Mouse (Mus musculus) kidney, postnatal 0 days (tissue): Measurements from ENCODE around the gene Arrdc2. TPM values are rescaled to one million over a fixed set of nuclear protein-coding genes. Genes with fewer than 3 reads are reported as not detected.

Source experiments
- ATAC-seq: fragments of 200-750 bp; cut with Nextera tagmentation; replicated peaks from 2 replicates; pipeline ENCODE4 v1.8.0; 2017; ENCODE audit warnings: low read depth, moderate number of reproducible peaks, moderate TSS enrichment, moderate library complexity; ENCODE audit not compliant: low FRiP score
- DNase-seq: peaks from one replicate; pipeline ENCODE4 v3.0.0-alpha.2; 2016; ENCODE audit warnings: low spot score
- H3K27ac ChIP-seq: fragments of 300-500 bp; sonication (generic); 2 replicates; pipeline ENCODE4 v1.5.1; 2014; ENCODE audit warnings: mild to moderate bottlenecking
- H3K27me3 ChIP-seq: fragments of 300-500 bp; sonication (generic); 2 replicates; pipeline ENCODE4 v1.6.1; 2014; ENCODE audit warnings: low read length, mixed read lengths; ENCODE audit not compliant: insufficient read depth
- H3K36me3 ChIP-seq: fragments of 300-500 bp; sonication (generic); 2 replicates; pipeline ENCODE4 v1.6.1; 2014; ENCODE audit warnings: low read length, mixed read lengths; ENCODE audit not compliant: insufficient read depth
- H3K4me1 ChIP-seq: fragments of 300-500 bp; sonication (generic); replicated peaks from 2 replicates; pipeline ENCODE4 v1.6.1; 2014; ENCODE audit warnings: antibody characterized with exemption, low read length, mixed read lengths; ENCODE audit not compliant: insufficient read depth
- H3K4me2 ChIP-seq: fragments of 300-500 bp; sonication (generic); 2 replicates; pipeline ENCODE4 v1.6.1; 2014; ENCODE audit warnings: mild to moderate bottlenecking, low read length, moderate library complexity, mixed read lengths
- H3K4me3 ChIP-seq: fragments of 300-500 bp; sonication (generic); replicated peaks from 2 replicates; pipeline ENCODE4 v1.5.1; 2014; ENCODE audit warnings: low read depth, low read length
- H3K9ac ChIP-seq: fragments of 300-500 bp; sonication (generic); 2 replicates; pipeline ENCODE4 v1.6.1; 2014; ENCODE audit warnings: low read depth, low read length
- H3K9me3 ChIP-seq: fragments of 300-500 bp; sonication (generic); replicated peaks from 2 replicates; pipeline ENCODE4 v1.6.1; 2016; ENCODE audit warnings: low read length, inconsistent platforms, mixed read lengths
- CTCF ChIP-seq: IDR thresholded peaks from 2 replicates; pipeline ENCODE4 v1.5.1; 2016; ENCODE audit warnings: antibody characterized with exemption, low read depth, mild to moderate bottlenecking, moderate library complexity
- WGBS: fragments of 180-500 bp; shearing (Covaris S2); extraction: QIAGEN DNeasy Blood & Tissue Kit; methylation state at CpG from one replicate; pipeline ENCODE4 v1.1.7; 2014; 5-methylcytosine and 5-hydroxymethylcytosine counted together
- polyA plus RNA-seq: library from polyadenylated mRNA; unstranded; fragments of >200 nt; fragmentation: Nextera tagmentation; extraction: Ambion mirVana; gene quantifications from 2 replicates; pipeline ENCODE4 v1.2.1, GENCODE M21; 2015

Arrdc2 gene
- polyA plus RNA-seq, 1 experiment from 2014 or later = 7.5 TPM

GRCm38 (mm10) chr8:70808239-70808638 is 31.3 kb downstream of the Arrdc2 start, which contains the start of gene Il12rb1:
Il12rb1 (plus strand) TSS chr8:70808449.
- Histone ChIP-seq H3K4me1 (peaks cover 9% of the 10 kb centered on the region), H3K9ac (no peak within 1 kb of the TSS), H3K27ac (no peak within 1 kb of the TSS), H3K4me2 (no peak within 1 kb of the TSS), H3K9me3 (no peaks in the 10 kb centered on the region), H3K27me3 (peaks cover 6% of the 10 kb centered on the region; the same call in 1 of the 2 replicates), H3K4me3 (no peak within 1 kb of the TSS), H3K36me3 (no peaks in the 10 kb centered on the region)
- DNase-seq (no peak), ATAC-seq (no peak)
- 80% methylated on average over 5 of the region's 5 CpGs for WGBS
- no peak for TF ChIP-seq CTCF

DNA sequence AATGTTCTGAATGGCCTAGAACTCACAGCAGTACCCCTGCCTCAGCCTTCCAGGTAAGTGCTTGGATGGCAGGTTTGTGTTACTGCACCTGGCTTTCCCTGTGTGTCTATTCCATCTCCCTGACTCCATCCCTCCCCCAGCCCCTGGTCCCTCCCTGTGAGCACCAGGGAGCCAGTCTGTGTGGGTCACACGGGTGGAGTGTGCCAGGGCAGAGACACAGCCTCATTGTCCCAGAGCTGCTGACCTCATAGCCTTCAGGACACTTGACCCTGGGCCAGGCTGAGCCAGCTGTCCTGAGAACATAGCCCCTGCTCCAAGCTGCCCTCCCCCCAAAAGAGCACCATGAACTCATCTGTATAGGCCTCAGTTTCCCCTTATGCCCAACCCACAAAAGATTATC is 32.2 kb downstream of the Arrdc2 start:
- Histone ChIP-seq H3K36me3 (no peaks in the 10 kb centered on the region), H3K27ac (no peak overlapping the region), H3K4me1 (peaks cover 9% of the 10 kb centered on the region), H3K9ac (no peak overlapping the region), H3K4me2 (no peak overlapping the region), H3K4me3 (no peak overlapping the region), H3K27me3 (peaks cover 6% of the 10 kb centered on the region; the same call in 1 of the 2 replicates), H3K9me3 (no peaks in the 10 kb centered on the region)
- ATAC-seq = no peak
- no peak for DNase-seq
- WGBS = 64% methylated on average over 1 of the region's 1 CpGs
- no peak for TF ChIP-seq CTCF

DNA sequence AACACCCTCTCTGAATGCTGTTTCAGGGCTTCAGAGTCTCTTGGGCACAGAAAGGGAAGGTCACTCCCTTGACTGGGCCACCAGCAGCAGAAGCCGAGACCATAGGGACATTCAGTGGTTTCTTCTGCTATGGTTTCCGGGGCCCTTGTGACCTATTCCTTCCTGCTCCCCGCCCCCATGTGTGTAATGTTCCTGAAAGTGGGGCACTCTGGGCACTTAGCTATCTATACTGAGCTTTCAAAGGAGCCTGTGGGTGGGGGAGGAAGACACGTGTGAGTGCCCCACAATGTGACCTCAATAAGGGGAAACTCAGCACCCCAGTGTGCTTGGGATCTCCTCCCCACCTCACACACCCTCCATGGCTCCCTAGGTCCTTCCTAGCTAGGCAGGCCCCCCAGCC is 33.0 kb downstream of the Arrdc2 start:
- peaks cover 9% of the 10 kb centered on the region for H3K4me1 ChIP-seq
- no peak overlapping the region for H3K4me3 ChIP-seq
- no peaks in the 10 kb centered on the region for H3K9me3 ChIP-seq
- no peak overlapping the region for H3K27ac ChIP-seq
- DNase-seq = no peak
- ATAC-seq = no peak
- WGBS = 50% methylated on average over 4 of the region's 4 CpGs
- no peaks in the 10 kb centered on the region for H3K36me3 ChIP-seq
- H3K4me2 ChIP-seq = no peak overlapping the region
- H3K9ac ChIP-seq = no peak overlapping the region
- peaks cover 6% of the 10 kb centered on the region; the same call in 1 of the 2 replicates for H3K27me3 ChIP-seq
- TF ChIP-seq CTCF = no peak

DNA sequence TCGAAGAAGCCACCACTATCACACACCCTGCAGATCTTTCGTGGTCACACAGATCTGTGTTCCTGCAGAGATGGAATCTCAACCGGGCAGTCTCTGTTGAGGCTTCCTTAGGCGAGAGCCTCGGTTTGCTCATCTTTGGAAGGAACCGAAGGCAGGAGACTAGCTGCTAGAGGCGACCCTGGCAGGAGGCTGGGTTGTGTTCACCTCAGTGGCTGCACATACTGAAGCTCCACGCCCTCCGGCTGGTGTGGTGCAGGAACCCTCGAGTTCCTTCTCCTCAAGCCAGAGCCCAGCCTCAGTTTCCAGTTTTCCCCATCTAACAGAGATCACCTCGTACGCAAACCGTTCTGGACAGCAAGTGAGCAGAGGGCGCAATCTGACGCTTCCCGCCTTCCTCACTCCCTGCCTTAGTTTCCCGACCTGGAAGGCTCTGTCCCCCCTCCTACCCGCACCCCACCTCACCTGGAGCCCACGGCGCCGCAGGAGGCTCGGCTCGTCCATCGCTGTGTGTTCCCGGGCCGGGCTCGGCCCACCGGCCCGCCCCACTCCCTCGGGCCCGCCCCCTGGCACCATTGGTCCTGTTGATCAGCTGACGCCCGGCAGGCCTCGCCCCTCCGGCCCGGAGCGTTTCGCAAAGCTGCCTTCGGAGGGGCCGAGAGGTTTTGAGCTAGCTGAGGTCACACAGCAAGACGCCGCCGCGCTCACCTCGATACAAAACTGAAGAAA is 34.9 kb downstream of the Arrdc2 start, which contains the start of gene Mast3:
TSS of gene Mast3 (minus strand) at position 574 of the 726 bp plus-strand sequence.
- Histone ChIP-seq H3K27ac (no peak within 1 kb of the TSS), H3K4me2 (peak within 1 kb of the TSS; percentile 88), H3K27me3 (peaks cover 6% of the 10 kb centered on the region; the same call in 1 of the 2 replicates), H3K36me3 (no peaks in the 10 kb centered on the region), H3K4me1 (peaks cover 9% of the 10 kb centered on the region), H3K9me3 (no peaks in the 10 kb centered on the region), H3K4me3 (peak within 1 kb of the TSS; percentile 43), H3K9ac (peak within 1 kb of the TSS; percentile 35; the same call in 1 of the 2 replicates)
- DNase-seq (peak; percentile 90), ATAC-seq (peak; percentile 91)
- WGBS = under 1% methylated on average over 45 of the region's 45 CpGs
- TF ChIP-seq CTCF = no peak

DNA sequence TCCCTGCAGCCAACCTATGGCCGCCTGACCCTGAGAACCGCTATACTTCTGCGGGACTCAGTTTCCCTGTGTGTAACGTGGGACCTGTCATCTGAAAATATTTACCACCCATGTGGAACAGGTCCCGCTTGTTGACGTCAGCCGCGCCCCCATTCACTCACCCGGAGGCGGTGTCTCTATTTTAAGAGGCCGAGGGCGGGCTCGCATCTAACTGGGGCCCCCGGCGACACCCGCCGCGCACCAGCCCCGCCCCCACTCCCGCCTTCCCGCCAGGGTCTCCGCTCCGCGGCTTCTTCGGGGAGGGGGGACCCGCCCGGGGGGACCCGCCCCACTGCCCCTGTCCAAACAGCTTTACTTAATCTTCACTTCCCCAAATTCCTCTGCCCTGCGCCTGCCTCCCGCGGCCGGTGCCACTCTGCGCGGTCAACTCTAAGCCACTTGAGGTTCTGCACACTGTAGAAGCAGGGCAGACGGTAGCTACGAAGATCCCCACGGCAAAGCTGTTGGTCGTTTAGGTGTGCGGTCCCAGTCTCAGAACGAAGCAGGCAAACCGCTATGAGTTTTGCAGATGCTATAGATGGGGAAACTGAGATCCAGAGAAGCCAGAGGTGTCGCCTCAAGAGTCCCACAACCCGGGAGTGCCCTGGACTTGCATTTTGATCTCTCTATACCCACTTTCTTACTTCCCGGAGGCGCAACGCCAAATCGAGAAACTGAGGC is 35.6 kb downstream of the Arrdc2 start:
- no peak for DNase-seq

GRCm38 (mm10) chr8:70802786-70803510 is 36.6 kb downstream of the Arrdc2 start:
- no peak for DNase-seq
- H3K4me2 ChIP-seq = no peak overlapping the region

More for the DNA sequence above, 35.6 kb downstream of the Arrdc2 start:
- Histone ChIP-seq H3K9ac (peak overlapping the region; percentile 35; the same call in 1 of the 2 replicates), H3K4me1 (peaks cover 9% of the 10 kb centered on the region), H3K27me3 (peaks cover 6% of the 10 kb centered on the region; the same call in 1 of the 2 replicates), H3K36me3 (no peaks in the 10 kb centered on the region), H3K4me2 (peak overlapping the region; percentile 88), H3K9me3 (no peaks in the 10 kb centered on the region), H3K4me3 (peak overlapping the region; percentile 43), H3K27ac (no peak overlapping the region)
- WGBS = 1% methylated on average over 47 of the region's 47 CpGs
- TF ChIP-seq CTCF = no peak
- ATAC-seq = no peak

More at GRCm38 (mm10) chr8:70802786-70803510, 36.6 kb downstream of the Arrdc2 start:
- Histone ChIP-seq H3K4me1 (peaks cover 16% of the 10 kb centered on the region), H3K27ac (no peak overlapping the region), H3K9me3 (no peaks in the 10 kb centered on the region), H3K9ac (no peak overlapping the region), H3K4me3 (no peak overlapping the region), H3K27me3 (peaks cover 13% of the 10 kb centered on the region), H3K36me3 (no peaks in the 10 kb centered on the region)
- no peak for ATAC-seq
- TF ChIP-seq CTCF = no peak
- 60% methylated on average over 11 of the region's 11 CpGs for WGBS
